Mouse (Mus musculus) spleen, adult 2 months (tissue): ENCODE data around the gene Aqp12.

Experiments
- CTCF ChIP-seq: fragments of 200-500 bp; IDR thresholded peaks from 2 replicates; pipeline ENCODE4 v1.5.1; 2011; ENCODE audit warnings: mild to moderate bottlenecking, inconsistent platforms; ENCODE audit not compliant: insufficient read depth, insufficient read length, insufficient replicate concordance; ENCODE audit errors: extremely low read depth
- POLR2A ChIP-seq: fragments of 200-500 bp; IDR thresholded peaks from 2 replicates; pipeline ENCODE4 v1.6.1; 2011; ENCODE audit warnings: low read depth, low read length, inconsistent platforms

GRCm38 (mm10) chr1:93051124-93051833 is 45.1 kb downstream of the Aqp12 start:
- no peak for TF ChIP-seq CTCF
- TF ChIP-seq POLR2A = no peak
